Mouse (Mus musculus) liver, postnatal 0 days (tissue): ENCODE measurements at regions not wholly inside any gene's neighbourhood (a gene's known extent, or its start where the extent isn't known, plus 50 kb on each side); places are given as distances from the start of the nearest gene placed in this dataset.

ENCODE experiments used
- ATAC-seq: fragments of 200-750 bp; cut with Nextera tagmentation; 2 replicates; pipeline ENCODE4 v1.8.0; 2017; ENCODE audit warnings: mild to moderate bottlenecking, moderate library complexity
- DNase-seq: peaks from one replicate; pipeline ENCODE4 v3.0.0-alpha.2; 2016
- H3K27ac ChIP-seq: fragments of 300-500 bp; sonication (generic); 2 replicates; pipeline ENCODE4 v1.5.1; 2014; ENCODE audit warnings: antibody characterized with exemption, moderate library complexity, mild to moderate bottlenecking, low read depth
- H3K27me3 ChIP-seq: fragments of 300-500 bp; sonication (generic); 2 replicates; pipeline ENCODE4 v1.6.1; 2014; ENCODE audit warnings: low read length, control low read depth, mixed read lengths; ENCODE audit not compliant: insufficient read depth
- H3K36me3 ChIP-seq: fragments of 300-500 bp; sonication (generic); replicated peaks from 2 replicates; pipeline ENCODE4 v1.6.1; 2014; ENCODE audit warnings: mild to moderate bottlenecking, control low read depth, low read length, moderate library complexity, mixed read lengths; ENCODE audit not compliant: insufficient read depth
- H3K4me1 ChIP-seq: fragments of 300-500 bp; sonication (generic); 2 replicates; pipeline ENCODE4 v1.6.1; 2014; ENCODE audit warnings: antibody characterized with exemption, mild to moderate bottlenecking, control low read depth; ENCODE audit not compliant: insufficient read depth
- H3K4me2 ChIP-seq: fragments of 300-500 bp; sonication (generic); 2 replicates; pipeline ENCODE4 v1.6.1; 2014; ENCODE audit warnings: low read depth, mild to moderate bottlenecking, low read length, moderate library complexity, mixed read lengths
- H3K4me3 ChIP-seq: fragments of 300-500 bp; sonication (generic); 2 replicates; pipeline ENCODE4 v1.5.1; 2014; ENCODE audit warnings: low read depth, low read length
- H3K9ac ChIP-seq: fragments of 300-500 bp; sonication (generic); replicated peaks from 2 replicates; pipeline ENCODE4 v1.6.1; 2014; ENCODE audit warnings: mild to moderate bottlenecking, moderate library complexity
- H3K9me3 ChIP-seq: fragments of 300-500 bp; sonication (generic); 2 replicates; pipeline ENCODE4 v1.6.1; 2016; ENCODE audit warnings: mild to moderate bottlenecking, control low read depth, low read length, mixed read lengths
- CTCF ChIP-seq: sonication (generic); IDR thresholded peaks from 2 replicates; pipeline ENCODE4 v1.5.1; 2016; ENCODE audit warnings: antibody characterized with exemption, low read depth
- EP300 ChIP-seq: IDR thresholded peaks from 2 replicates; pipeline ENCODE4 v1.6.1; 2016; ENCODE audit warnings: antibody characterized with exemption, low read depth, mild to moderate bottlenecking
- WGBS: fragments of 180-500 bp; shearing (Covaris S2); extraction: QIAGEN DNeasy Blood & Tissue Kit; methylation state at CpG from one replicate; pipeline ENCODE4 v1.1.7; 2014; ENCODE audit not compliant: insufficient replicate concordance; 5-methylcytosine and 5-hydroxymethylcytosine counted together

DNA sequence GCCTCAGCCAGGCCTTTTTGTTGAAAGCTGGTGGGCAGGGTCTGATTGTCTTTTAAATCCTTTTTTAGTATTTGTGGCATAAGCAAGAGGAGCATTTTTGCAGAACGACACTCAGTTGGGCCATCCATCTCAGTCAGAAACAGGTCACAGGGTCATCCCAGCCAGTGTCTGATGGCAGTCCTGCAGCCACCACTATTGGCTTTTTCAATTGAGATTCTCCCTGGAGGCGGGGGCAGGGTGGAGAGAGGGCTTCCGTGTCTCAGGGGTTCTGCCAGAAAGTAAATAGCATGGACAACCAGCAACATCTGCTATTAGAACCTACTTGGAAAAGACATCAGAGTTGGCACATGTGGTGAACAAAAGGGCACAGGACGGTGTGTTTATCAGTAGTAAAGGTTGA, 293.8 kb upstream of the Npvf start:
- no peaks in the 10 kb centered on the region for H3K4me1 ChIP-seq
- H3K9me3 ChIP-seq: no peaks in the 10 kb centered on the region
- 64% methylated on average over 4 of the region's 4 CpGs for WGBS
- no peaks in the 10 kb centered on the region for H3K36me3 ChIP-seq
- H3K4me3 ChIP-seq: no peak overlapping the region
- ATAC-seq (no peak), DNase-seq (no peak)
- H3K27me3 ChIP-seq: no peaks in the 10 kb centered on the region
- H3K27ac ChIP-seq: no peak overlapping the region
- H3K4me2 ChIP-seq: no peak overlapping the region
- TF ChIP-seq EP300 (no peak), CTCF (no peak)
- H3K9ac ChIP-seq: no peak overlapping the region

DNA sequence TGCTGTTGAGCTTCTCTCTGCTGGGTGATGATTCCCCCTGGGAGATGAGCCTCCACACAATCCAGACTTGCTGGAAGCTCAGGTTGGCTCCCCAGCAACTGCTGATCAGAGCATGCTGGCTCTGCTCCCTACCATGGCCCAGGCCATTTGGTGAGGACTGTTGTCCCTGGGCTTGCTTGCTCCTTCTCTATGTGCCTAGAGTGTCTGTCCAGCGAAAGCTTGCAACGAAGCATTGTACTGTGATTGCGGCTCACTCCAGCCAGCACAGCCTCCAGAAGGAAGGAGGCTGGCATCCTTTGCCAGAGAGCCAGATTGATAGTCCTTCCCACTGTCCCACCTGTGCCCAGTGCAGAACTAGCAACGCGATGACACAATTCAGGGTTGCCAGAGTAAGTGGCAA, 295.1 kb upstream of the Npvf start:
- Histone ChIP-seq H3K9ac (no peak overlapping the region), H3K36me3 (no peaks in the 10 kb centered on the region), H3K4me1 (no peaks in the 10 kb centered on the region), H3K4me3 (no peak overlapping the region), H3K27me3 (no peaks in the 10 kb centered on the region), H3K9me3 (no peaks in the 10 kb centered on the region), H3K4me2 (no peak overlapping the region), H3K27ac (no peak overlapping the region)
- no peak for TF ChIP-seq CTCF
- TF ChIP-seq EP300: no peak
- ATAC-seq (no peak), DNase-seq (no peak)
- 84% methylated on average over 5 of the region's 5 CpGs for WGBS

GRCm38 (mm10) chr6:50949883-50950583, 295.8 kb upstream of the Npvf start:
- H3K9ac ChIP-seq: no peak overlapping the region
- H3K27ac ChIP-seq: no peak overlapping the region
- H3K9me3 ChIP-seq: no peaks in the 10 kb centered on the region
- H3K4me1 ChIP-seq: no peaks in the 10 kb centered on the region
- no peak overlapping the region for H3K4me3 ChIP-seq
- no peaks in the 10 kb centered on the region for H3K27me3 ChIP-seq
- no peak for DNase-seq
- H3K36me3 ChIP-seq: no peaks in the 10 kb centered on the region
- H3K4me2 ChIP-seq: no peak overlapping the region
- no peak for ATAC-seq
- TF ChIP-seq EP300: no peak
- no peak for TF ChIP-seq CTCF
- WGBS: 67% methylated on average over 11 of the region's 11 CpGs

GRCm38 (mm10) chr6:50957328-50957900, 303.2 kb upstream of the Npvf start:
- Histone ChIP-seq H3K27me3 (no peaks in the 10 kb centered on the region), H3K9ac (no peak overlapping the region), H3K36me3 (no peaks in the 10 kb centered on the region), H3K27ac (no peak overlapping the region), H3K9me3 (no peaks in the 10 kb centered on the region), H3K4me3 (no peak overlapping the region), H3K4me2 (no peak overlapping the region), H3K4me1 (no peaks in the 10 kb centered on the region)
- ATAC-seq (no peak), DNase-seq (no peak)
- 71% methylated on average over 4 of the region's 4 CpGs for WGBS
- TF ChIP-seq EP300: no peak
- TF ChIP-seq CTCF: no peak

- no peaks in the 10 kb centered on the region for H3K4me1 ChIP-seq
- no peak overlapping the region for H3K4me2 ChIP-seq
- TF ChIP-seq EP300 (no peak), CTCF (no peak)
- no peak for DNase-seq
- H3K27me3 ChIP-seq: no peaks in the 10 kb centered on the region
- no peak overlapping the region for H3K9ac ChIP-seq
- no peaks in the 10 kb centered on the region for H3K36me3 ChIP-seq
- H3K9me3 ChIP-seq: no peaks in the 10 kb centered on the region
- H3K27ac ChIP-seq: no peak overlapping the region
- H3K4me3 ChIP-seq: no peak overlapping the region
- WGBS: 50% methylated on average over 5 of the region's 5 CpGs
- ATAC-seq: no peak
Observed at GRCm38 (mm10) chr6:50960341-50960740, 306.1 kb upstream of the Npvf start.

- Histone ChIP-seq H3K27ac (no peak overlapping the region), H3K36me3 (no peaks in the 10 kb centered on the region), H3K27me3 (no peaks in the 10 kb centered on the region), H3K4me2 (no peak overlapping the region), H3K9ac (no peak overlapping the region), H3K9me3 (no peaks in the 10 kb centered on the region), H3K4me1 (no peaks in the 10 kb centered on the region), H3K4me3 (no peak overlapping the region)
- 71% methylated on average over 6 of the region's 6 CpGs for WGBS
- no peak for ATAC-seq
- DNase-seq: no peak
- TF ChIP-seq EP300: no peak
- no peak for TF ChIP-seq CTCF
Observed at GRCm38 (mm10) chr6:50961592-50961991, 307.4 kb upstream of the Npvf start.

DNA sequence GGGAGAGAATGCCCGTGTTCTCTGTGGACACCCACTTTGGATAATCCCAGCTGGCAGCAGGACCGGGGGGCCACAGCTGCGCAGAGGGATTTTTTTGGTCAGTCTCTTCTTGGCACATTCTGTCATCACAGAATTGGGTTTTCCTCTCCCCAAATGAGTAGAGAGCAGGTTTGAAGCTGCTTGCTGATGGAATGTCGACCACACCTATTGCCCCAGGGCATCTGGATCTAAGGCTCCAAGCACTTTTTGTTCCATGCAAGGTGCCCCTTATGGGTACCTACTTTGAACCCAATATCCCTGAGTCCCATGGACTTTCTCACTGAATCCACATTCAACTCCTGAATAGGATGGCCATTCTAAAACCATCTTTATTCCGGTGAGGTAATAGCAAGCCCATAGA, 314.3 kb upstream of the Npvf start:
- no peak for DNase-seq
- no peak for TF ChIP-seq EP300
- TF ChIP-seq CTCF: no peak
- Histone ChIP-seq H3K27me3 (no peaks in the 10 kb centered on the region), H3K36me3 (no peaks in the 10 kb centered on the region), H3K4me2 (no peak overlapping the region), H3K9ac (no peak overlapping the region), H3K27ac (no peak overlapping the region), H3K4me1 (no peaks in the 10 kb centered on the region), H3K9me3 (no peaks in the 10 kb centered on the region), H3K4me3 (no peak overlapping the region)
- 86% methylated on average over 5 of the region's 5 CpGs for WGBS
- no peak for ATAC-seq
